Mouse (Mus musculus): Measurements from ENCODE around the gene Trcg1. TPM values are rescaled to one million over a fixed set of nuclear protein-coding genes. Genes with fewer than 3 reads are reported as not detected.
"Not testable (repeated sequence)": the region's sequence is repeated elsewhere in the genome, so short reads cannot be mapped to it uniquely, and the experiment has no call there.

The Trcg1 gene
- not detected in 2 replicates for polyA plus RNA-seq (2014; fragmentation: Nextera tagmentation; extraction: Ambion mirVana)

DNA sequence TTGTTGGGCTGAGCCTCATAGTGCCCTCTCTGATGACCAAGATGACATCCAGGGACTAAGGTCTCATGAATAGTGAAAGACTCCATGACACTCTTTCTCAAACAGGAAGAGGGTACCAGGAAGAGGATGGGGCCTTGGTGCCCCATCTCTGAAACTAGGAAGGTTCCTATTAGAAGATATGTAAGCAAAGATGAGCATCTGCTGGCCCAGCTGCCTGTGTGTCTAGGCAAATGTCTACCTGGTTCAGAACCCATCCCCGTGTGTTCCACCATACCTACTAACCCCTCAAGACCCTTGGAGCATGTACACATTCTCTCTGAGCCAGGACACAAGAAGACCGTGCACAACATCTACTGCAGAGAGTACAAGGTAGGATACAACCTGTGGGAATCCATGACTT lies at the start of gene Trcg1:
Gene Trcg1, plus strand, starts transcription at position 301 of the 400 bp plus-strand sequence.
- no peak within 1 kb of the TSS for H3K27ac ChIP-seq (ENCODE audit: low read length)
- no peak within 1 kb of the TSS for H3K4me3 ChIP-seq (ENCODE audit: low read depth, low read length)
- H3K9ac ChIP-seq (replicated peaks; ENCODE audit: low read depth, low read length): no peak within 1 kb of the TSS
- no peak within 1 kb of the TSS for H3K4me2 ChIP-seq (replicated peaks; ENCODE audit: low read depth, low read length)
- H3K36me3 ChIP-seq (ENCODE audit: control insufficient read depth, insufficient read depth, low read length): no peaks in the 10 kb centered on the region
- no peaks in the 10 kb centered on the region for H3K4me1 ChIP-seq (ENCODE audit: control insufficient read depth, insufficient read depth, low read length)
- ATAC-seq (ENCODE audit: insufficient number of reproducible peaks, insufficient read depth, low FRiP score, low read depth): no peak
- H3K9me3 ChIP-seq (ENCODE audit: control insufficient read depth, low read depth, low read length): no peaks in the 10 kb centered on the region
- WGBS: 84% methylated on average over 2 of the region's 2 CpGs
- no peaks in the 10 kb centered on the region for H3K27me3 ChIP-seq (ENCODE audit: control insufficient read depth, insufficient read depth, low read length)

DNA sequence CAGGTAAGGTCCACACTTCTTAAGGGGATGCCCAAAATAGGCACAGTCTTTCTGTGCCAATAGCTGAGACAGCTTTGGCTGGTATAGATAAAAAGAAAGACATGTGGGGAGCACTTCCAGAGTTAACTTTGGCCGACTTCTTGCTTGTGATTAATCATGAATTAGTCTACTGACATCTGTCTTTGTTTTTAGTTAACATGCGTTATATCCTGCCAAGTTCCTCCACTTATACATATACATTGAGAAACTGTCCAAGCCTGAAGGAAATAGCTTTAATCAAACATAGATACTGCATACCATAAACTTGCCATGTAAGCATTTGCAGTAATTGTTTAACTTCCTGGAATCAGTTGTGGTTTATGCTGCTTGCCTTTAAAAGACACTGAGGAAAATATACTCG lies 39.6 kb upstream of the Trcg1 start:
- no peaks in the 10 kb centered on the region for H3K27me3 ChIP-seq (ENCODE audit: control insufficient read depth, insufficient read depth, low read length)
- no peak overlapping the region for H3K9ac ChIP-seq (replicated peaks; ENCODE audit: low read depth, low read length)
- no peak overlapping the region for H3K4me3 ChIP-seq (ENCODE audit: low read depth, low read length)
- no peaks in the 10 kb centered on the region for H3K36me3 ChIP-seq (ENCODE audit: control insufficient read depth, insufficient read depth, low read length)
- no peaks in the 10 kb centered on the region for H3K4me1 ChIP-seq (ENCODE audit: control insufficient read depth, insufficient read depth, low read length)
- H3K9me3 ChIP-seq (ENCODE audit: control insufficient read depth, low read depth, low read length): no peaks in the 10 kb centered on the region
- ATAC-seq (ENCODE audit: insufficient number of reproducible peaks, insufficient read depth, low FRiP score, low read depth): no peak
- H3K27ac ChIP-seq (ENCODE audit: low read length): no peak overlapping the region
- H3K4me2 ChIP-seq (replicated peaks; ENCODE audit: low read depth, low read length): no peak overlapping the region
- 48% methylated on average over 3 of the region's 3 CpGs for WGBS

DNA sequence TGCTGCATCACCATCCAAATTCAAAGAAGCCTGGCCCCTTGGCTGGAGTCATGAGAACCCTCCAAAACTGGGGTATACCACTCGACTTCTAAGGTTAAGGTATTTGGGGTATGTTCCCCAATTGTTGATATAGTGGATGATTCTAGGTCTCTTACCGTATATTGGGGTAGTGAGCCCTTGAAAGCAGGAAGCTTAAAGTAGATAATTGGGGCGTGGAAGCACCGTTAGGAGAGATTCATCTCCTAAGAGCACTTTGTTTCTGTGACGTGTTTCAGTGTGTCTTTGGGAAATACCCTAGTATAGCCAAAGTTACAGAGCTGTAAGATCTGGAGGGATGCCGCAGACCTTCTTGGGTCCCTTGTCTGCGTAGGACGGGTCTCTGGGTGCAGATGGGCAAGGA lies 38.9 kb upstream of the Trcg1 start:
- WGBS: 70% methylated on average over 8 of the region's 8 CpGs
- H3K27ac ChIP-seq (ENCODE audit: low read length): no peak overlapping the region
- no peaks in the 10 kb centered on the region for H3K9me3 ChIP-seq (ENCODE audit: control insufficient read depth, low read depth, low read length)
- H3K36me3 ChIP-seq (ENCODE audit: control insufficient read depth, insufficient read depth, low read length): no peaks in the 10 kb centered on the region
- no peak for ATAC-seq (ENCODE audit: insufficient number of reproducible peaks, insufficient read depth, low FRiP score, low read depth)
- H3K27me3 ChIP-seq (ENCODE audit: control insufficient read depth, insufficient read depth, low read length): no peaks in the 10 kb centered on the region
- no peak overlapping the region for H3K4me2 ChIP-seq (replicated peaks; ENCODE audit: low read depth, low read length)
- H3K9ac ChIP-seq (replicated peaks; ENCODE audit: low read depth, low read length): no peak overlapping the region
- no peak overlapping the region for H3K4me3 ChIP-seq (ENCODE audit: low read depth, low read length)
- no peaks in the 10 kb centered on the region for H3K4me1 ChIP-seq (ENCODE audit: control insufficient read depth, insufficient read depth, low read length)

DNA sequence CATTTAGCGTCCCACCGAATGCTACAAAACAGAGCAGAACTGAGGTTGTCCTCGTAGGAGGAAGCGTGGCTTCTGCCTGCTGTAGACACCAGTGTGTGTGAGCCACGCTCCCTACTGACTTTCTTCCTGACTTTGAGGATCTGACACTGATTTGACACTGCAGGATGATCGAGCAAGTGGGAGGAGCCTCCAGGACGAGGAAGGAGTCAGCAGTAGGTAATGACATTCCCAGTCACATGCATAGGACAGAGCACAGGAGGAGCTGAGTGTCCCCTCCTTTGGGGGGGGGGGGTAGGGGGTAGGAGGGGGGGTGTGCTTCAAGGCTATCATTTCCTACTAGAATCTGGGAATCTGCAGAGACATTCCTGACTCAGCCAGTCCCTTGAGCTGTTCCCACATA lies 33.4 kb upstream of the Trcg1 start:
- no peaks in the 10 kb centered on the region for H3K36me3 ChIP-seq (ENCODE audit: control insufficient read depth, insufficient read depth, low read length)
- WGBS: 78% methylated on average over 7 of the region's 7 CpGs
- no peaks in the 10 kb centered on the region for H3K27me3 ChIP-seq (ENCODE audit: control insufficient read depth, insufficient read depth, low read length)

DNA sequence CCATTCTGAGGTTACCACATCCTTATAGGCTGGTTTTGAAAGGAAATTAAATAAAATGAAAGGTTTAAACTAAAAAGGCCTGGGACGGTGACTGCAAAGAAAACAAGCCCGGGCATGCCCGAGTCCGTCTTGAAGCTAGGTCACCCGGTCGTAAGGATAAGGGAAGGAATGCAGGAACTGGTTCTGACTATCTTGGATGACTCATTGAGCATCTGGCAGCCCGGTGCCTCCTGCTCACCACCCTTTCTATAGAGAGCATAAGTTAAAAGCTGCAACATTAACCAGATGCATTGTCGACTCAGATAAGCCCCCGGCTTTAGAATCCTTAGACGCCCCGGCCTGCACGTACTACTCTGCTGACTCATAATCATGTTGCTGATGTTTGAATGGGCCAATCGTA lies 32.8 kb upstream of the Trcg1 start:
- not testable (repeated sequence) for H3K4me2 ChIP-seq (replicated peaks; ENCODE audit: low read depth, low read length); ATAC-seq (ENCODE audit: insufficient number of reproducible peaks, insufficient read depth, low FRiP score, low read depth); H3K27me3 ChIP-seq (ENCODE audit: control insufficient read depth, insufficient read depth, low read length); H3K27ac ChIP-seq (ENCODE audit: low read length); H3K9ac ChIP-seq (replicated peaks; ENCODE audit: low read depth, low read length); H3K4me3 ChIP-seq (ENCODE audit: low read depth, low read length); H3K9me3 ChIP-seq (ENCODE audit: control insufficient read depth, low read depth, low read length); H3K36me3 ChIP-seq (ENCODE audit: control insufficient read depth, insufficient read depth, low read length); H3K4me1 ChIP-seq (ENCODE audit: control insufficient read depth, insufficient read depth, low read length)
- WGBS: 69% methylated on average over 13 of the region's 13 CpGs

More for the DNA sequence above, 33.4 kb upstream of the Trcg1 start:
- Histone ChIP-seq H3K27ac (ENCODE audit: low read length) (no peak overlapping the region), H3K4me2 (replicated peaks; ENCODE audit: low read depth, low read length) (no peak overlapping the region), H3K9me3 (ENCODE audit: control insufficient read depth, low read depth, low read length) (no peaks in the 10 kb centered on the region), H3K4me1 (ENCODE audit: control insufficient read depth, insufficient read depth, low read length) (no peaks in the 10 kb centered on the region), H3K4me3 (ENCODE audit: low read depth, low read length) (no peak overlapping the region), H3K9ac (replicated peaks; ENCODE audit: low read depth, low read length) (no peak overlapping the region)
- ATAC-seq (ENCODE audit: insufficient number of reproducible peaks, insufficient read depth, low FRiP score, low read depth): no peak

DNA sequence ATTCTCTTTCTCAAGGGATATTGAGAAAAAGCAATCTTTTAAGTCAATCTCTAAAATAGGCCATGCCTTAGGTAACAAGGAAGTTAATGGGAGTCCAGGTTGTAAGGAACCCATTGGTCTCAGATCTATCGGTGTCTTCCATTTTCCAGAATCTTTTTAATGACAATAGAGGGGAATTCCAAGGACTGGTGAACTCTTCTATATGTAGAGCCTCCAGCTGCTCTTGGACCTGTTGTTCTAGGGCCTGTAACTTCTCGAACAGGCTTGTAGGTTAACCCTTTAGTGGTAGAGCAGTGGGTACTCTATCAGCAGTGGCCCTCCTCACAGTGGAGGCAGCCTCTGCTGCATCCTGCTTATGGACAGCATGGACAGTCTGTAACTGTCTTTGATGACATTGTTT lies 29.5 kb upstream of the Trcg1 start:
- H3K9ac ChIP-seq (replicated peaks; ENCODE audit: low read depth, low read length): no peak overlapping the region
- H3K27me3 ChIP-seq (ENCODE audit: control insufficient read depth, insufficient read depth, low read length): no peaks in the 10 kb centered on the region
- H3K4me1 ChIP-seq (ENCODE audit: control insufficient read depth, insufficient read depth, low read length): no peaks in the 10 kb centered on the region
- ATAC-seq (ENCODE audit: insufficient number of reproducible peaks, insufficient read depth, low FRiP score, low read depth): no peak
- H3K27ac ChIP-seq (ENCODE audit: low read length): no peak overlapping the region
- H3K4me2 ChIP-seq (replicated peaks; ENCODE audit: low read depth, low read length): no peak overlapping the region
- 69% methylated on average over 2 of the region's 2 CpGs for WGBS
- H3K4me3 ChIP-seq (ENCODE audit: low read depth, low read length): no peak overlapping the region
- no peaks in the 10 kb centered on the region for H3K9me3 ChIP-seq (ENCODE audit: control insufficient read depth, low read depth, low read length)
- H3K36me3 ChIP-seq (ENCODE audit: control insufficient read depth, insufficient read depth, low read length): no peaks in the 10 kb centered on the region

DNA sequence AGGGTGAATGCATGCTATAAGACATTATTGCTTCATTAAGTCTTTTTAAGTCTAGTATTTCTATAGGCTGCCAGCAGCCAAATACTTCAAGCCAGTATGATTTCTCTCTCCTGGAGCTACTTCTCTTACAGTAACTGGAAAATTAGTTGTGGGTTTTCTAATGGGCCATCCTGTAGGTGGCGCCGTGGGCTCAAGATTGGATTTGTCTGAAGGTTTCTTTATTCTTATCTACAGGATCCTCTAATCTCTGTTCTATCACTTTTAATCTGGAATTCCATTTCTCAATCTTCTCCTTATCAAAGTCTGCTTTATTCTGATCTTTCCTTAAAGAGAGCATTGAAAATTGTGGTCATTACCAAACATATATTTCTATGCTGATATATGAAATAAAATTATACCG lies 27.0 kb upstream of the Trcg1 start:
- Histone ChIP-seq H3K4me1 (ENCODE audit: control insufficient read depth, insufficient read depth, low read length) (no peaks in the 10 kb centered on the region), H3K27ac (ENCODE audit: low read length) (no peak overlapping the region), H3K36me3 (ENCODE audit: control insufficient read depth, insufficient read depth, low read length) (no peaks in the 10 kb centered on the region), H3K4me2 (replicated peaks; ENCODE audit: low read depth, low read length) (no peak overlapping the region), H3K27me3 (ENCODE audit: control insufficient read depth, insufficient read depth, low read length) (no peaks in the 10 kb centered on the region), H3K9ac (replicated peaks; ENCODE audit: low read depth, low read length) (no peak overlapping the region), H3K9me3 (ENCODE audit: control insufficient read depth, low read depth, low read length) (no peaks in the 10 kb centered on the region), H3K4me3 (ENCODE audit: low read depth, low read length) (no peak overlapping the region)
- ATAC-seq (ENCODE audit: insufficient number of reproducible peaks, insufficient read depth, low FRiP score, low read depth): no peak
- WGBS: 33% methylated on average over 3 of the region's 3 CpGs

DNA sequence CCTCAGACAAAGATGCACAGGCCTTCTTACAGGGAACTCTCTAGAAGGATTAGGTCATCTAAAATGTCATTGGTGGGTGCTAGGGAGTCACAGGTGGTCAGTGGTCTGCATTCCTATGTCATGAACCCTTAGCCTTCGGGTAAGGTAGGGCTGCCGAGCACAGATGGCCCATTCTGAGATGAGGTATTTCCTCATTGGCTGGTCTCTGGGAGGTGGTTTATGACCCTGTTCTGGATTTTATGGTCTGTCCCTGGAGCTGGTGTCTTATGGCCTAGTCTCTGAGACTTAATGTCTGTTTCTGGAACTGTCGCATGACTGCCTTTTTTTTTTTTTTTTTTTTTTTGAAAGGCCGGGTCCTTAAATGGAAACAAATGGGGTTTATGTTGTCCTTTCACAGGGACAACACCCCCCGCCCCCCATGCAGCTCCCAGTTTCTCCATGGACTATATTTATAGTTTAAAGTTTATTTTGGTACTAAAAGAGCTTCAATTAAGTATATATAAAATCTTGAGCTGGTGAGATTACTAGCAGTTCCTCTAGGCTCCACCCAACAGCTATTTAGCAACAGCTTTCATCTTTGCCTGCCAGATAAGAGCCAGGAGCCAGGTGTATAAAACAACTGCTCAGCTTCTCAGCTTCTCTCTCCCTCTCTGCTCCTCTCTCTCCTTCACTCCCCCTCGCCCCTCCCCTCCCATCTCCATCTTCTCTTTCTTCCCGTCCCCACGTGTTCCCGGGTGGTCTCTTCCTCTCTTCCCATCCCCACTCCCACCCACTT lies 23.7 kb upstream of the Trcg1 start:
- Histone ChIP-seq H3K9ac (replicated peaks; ENCODE audit: low read depth, low read length) (no peak overlapping the region), H3K9me3 (ENCODE audit: control insufficient read depth, low read depth, low read length) (no peaks in the 10 kb centered on the region), H3K27ac (ENCODE audit: low read length) (no peak overlapping the region), H3K27me3 (ENCODE audit: control insufficient read depth, insufficient read depth, low read length) (no peaks in the 10 kb centered on the region), H3K4me3 (ENCODE audit: low read depth, low read length) (no peak overlapping the region), H3K4me1 (ENCODE audit: control insufficient read depth, insufficient read depth, low read length) (no peaks in the 10 kb centered on the region), H3K36me3 (ENCODE audit: control insufficient read depth, insufficient read depth, low read length) (no peaks in the 10 kb centered on the region), H3K4me2 (replicated peaks; ENCODE audit: low read depth, low read length) (no peak overlapping the region)
- no peak for ATAC-seq (ENCODE audit: insufficient number of reproducible peaks, insufficient read depth, low FRiP score, low read depth)
- WGBS: 54% methylated on average over 9 of the region's 9 CpGs

DNA sequence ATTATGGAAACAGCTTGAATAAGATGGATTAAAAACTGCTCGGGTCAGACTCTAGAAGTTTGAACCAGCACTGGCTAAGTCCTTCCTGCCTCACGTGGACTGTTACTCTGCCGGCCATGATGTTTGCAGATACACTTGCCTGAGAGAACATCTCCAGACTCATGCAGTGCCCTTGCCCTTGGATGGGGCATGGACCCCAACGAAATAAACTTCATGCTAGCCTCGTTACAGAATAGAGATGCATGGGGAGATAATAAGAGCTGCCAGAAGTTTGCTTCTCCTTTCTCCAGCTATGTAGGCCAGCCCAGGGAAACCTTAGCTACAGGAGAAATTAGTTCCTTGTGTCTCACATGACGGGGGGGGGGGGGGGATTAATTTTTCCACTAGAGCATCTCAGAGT lies 21.9 kb upstream of the Trcg1 start:
- no peak overlapping the region for H3K9ac ChIP-seq (replicated peaks; ENCODE audit: low read depth, low read length)
- H3K27ac ChIP-seq (ENCODE audit: low read length): no peak overlapping the region
- no peaks in the 10 kb centered on the region for H3K36me3 ChIP-seq (ENCODE audit: control insufficient read depth, insufficient read depth, low read length)
- H3K27me3 ChIP-seq (ENCODE audit: control insufficient read depth, insufficient read depth, low read length): no peaks in the 10 kb centered on the region
- no peaks in the 10 kb centered on the region for H3K4me1 ChIP-seq (ENCODE audit: control insufficient read depth, insufficient read depth, low read length)
- ATAC-seq (ENCODE audit: insufficient number of reproducible peaks, insufficient read depth, low FRiP score, low read depth): no peak
- 76% methylated on average over 6 of the region's 6 CpGs for WGBS
- H3K9me3 ChIP-seq (ENCODE audit: control insufficient read depth, low read depth, low read length): no peaks in the 10 kb centered on the region
- no peak overlapping the region for H3K4me3 ChIP-seq (ENCODE audit: low read depth, low read length)
- no peak overlapping the region for H3K4me2 ChIP-seq (replicated peaks; ENCODE audit: low read depth, low read length)

All from stomach, embryonic 14.5 days (tissue).